Mouse (Mus musculus) heart, postnatal 10 days (tissue): Measurements from ENCODE around the gene Thbs1. TPM values are rescaled to one million over a fixed set of nuclear protein-coding genes. Genes with fewer than 3 reads are reported as not detected.
"Not testable (repeated sequence)": the region's sequence is repeated elsewhere in the genome, so short reads cannot be mapped to it uniquely, and the experiment has no call there.

Experiments
- DNase-seq, 2 experiments: peaks; one replicate each; pipeline ENCODE4 v3.0.0; 2021
- intact Hi-C: fragments of 180-260 bp; cut with DNase I; formaldehyde crosslinking; loops from one replicate; pipeline ENCODE4 v1.15.1; 2025
- total RNA-seq, 2 experiments: library from RNA; stranded (reverse); gene quantifications; 2 replicates each; pipeline ENCODE4 v1.2.3; 2021

Gene Thbs1
- total RNA-seq, 2 experiments from 2014 or later = 35.1 to 37.0 TPM

- intact Hi-C loops = no loop called here
- no peak for DNase-seq
These were observed 25.4 kb downstream of the Thbs1 start for GRCm38 (mm10) chr2:118137071-118137470.

- no peak for DNase-seq
- intact Hi-C loops = no loop called here
These were observed 26.1 kb downstream of the Thbs1 start for GRCm38 (mm10) chr2:118137776-118138175.

- DNase-seq = no peak
- intact Hi-C loops = no loop called here
These were observed 27.6 kb downstream of the Thbs1 start for GRCm38 (mm10) chr2:118139261-118139660.

- intact Hi-C loops = no loop called here
- no peak for DNase-seq
These were observed 30.0 kb downstream of the Thbs1 start for GRCm38 (mm10) chr2:118141651-118142050.

- intact Hi-C loops, DNase-seq: not testable (repeated sequence)
These were observed 36.1 kb downstream of the Thbs1 start for GRCm38 (mm10) chr2:118147749-118148148.

- intact Hi-C loops = no loop called here
- DNase-seq = no peak
These were observed 36.9 kb downstream of the Thbs1 start for GRCm38 (mm10) chr2:118148321-118149142.

- peak; percentile 93 for DNase-seq
- intact Hi-C loops = no loop called here
These were observed 38.3 kb downstream of the Thbs1 start for GRCm38 (mm10) chr2:118149855-118150563.

- intact Hi-C loops = no loop called here
- DNase-seq = no peak
These were observed 46.4 kb downstream of the Thbs1 start for GRCm38 (mm10) chr2:118158095-118158494.

GRCm38 (mm10) chr2:118159126-118159525 is 47.5 kb downstream of the Thbs1 start:
- intact Hi-C loops = no loop called here
- DNase-seq = no peak

- intact Hi-C loops = no loop called here
- DNase-seq = no peak
These were observed 48.9 kb downstream of the Thbs1 start for GRCm38 (mm10) chr2:118160547-118160946.

GRCm38 (mm10) chr2:118160991-118161390 is 49.3 kb downstream of the Thbs1 start:
- no peak for DNase-seq
- intact Hi-C loops = no loop called here

GRCm38 (mm10) chr2:118162486-118162885 is 50.8 kb downstream of the Thbs1 start:
- DNase-seq = no peak
- intact Hi-C loops = no loop called here

- intact Hi-C loops = no loop called here
- DNase-seq = no peak
These were observed 52.5 kb downstream of the Thbs1 start for GRCm38 (mm10) chr2:118164137-118164536.

GRCm38 (mm10) chr2:118165691-118166090 is 54.0 kb downstream of the Thbs1 start:
- no peak for DNase-seq

GRCm38 (mm10) chr2:118167731-118168130 is 56.1 kb downstream of the Thbs1 start:
- DNase-seq = no peak
- intact Hi-C loops = no loop called here

More at GRCm38 (mm10) chr2:118165691-118166090, 54.0 kb downstream of the Thbs1 start:
- intact Hi-C loops = no loop called here

GRCm38 (mm10) chr2:118168225-118168624 is 56.5 kb downstream of the Thbs1 start:
- DNase-seq = no peak
- intact Hi-C loops = no loop called here

GRCm38 (mm10) chr2:118174558-118175383 is 63.1 kb downstream of the Thbs1 start:
- intact Hi-C loops = no loop called here
- no peak for DNase-seq
